Mouse (Mus musculus) forebrain, embryonic 14.5 days (tissue): ENCODE measurements at regions not wholly inside any gene's neighbourhood (a gene's known extent, or its start where the extent isn't known, plus 50 kb on each side); places are given as distances from the start of the nearest gene placed in this dataset.

Experiments used
- ATAC-seq: fragments of 200-750 bp; cut with Nextera tagmentation; 2 replicates; pipeline ENCODE4 v1.8.0; 2017; ENCODE audit warnings: mild to moderate bottlenecking, moderate library complexity
- DNase-seq: peaks from one replicate; pipeline ENCODE4 v3.0.0-alpha.2; 2015; ENCODE audit warnings: low spot score
- H3K27ac ChIP-seq: fragments of 300-500 bp; sonication (generic); 2 replicates; pipeline ENCODE4 v1.5.1; 2014; ENCODE audit warnings: low read depth, mild to moderate bottlenecking, control low read depth, low read length, moderate library complexity
- H3K27me3 ChIP-seq: fragments of 300-500 bp; sonication (generic); replicated peaks from 2 replicates; pipeline ENCODE4 v1.6.1; 2014; ENCODE audit warnings: low read length, control low read depth, mixed read lengths; ENCODE audit not compliant: control insufficient read depth, insufficient read depth
- H3K36me3 ChIP-seq: fragments of 300-500 bp; sonication (generic); 2 replicates; pipeline ENCODE4 v1.6.1; 2014; ENCODE audit warnings: low read length, control low read depth; ENCODE audit not compliant: control insufficient read depth, insufficient read depth
- H3K4me1 ChIP-seq: fragments of 300-500 bp; sonication (generic); 2 replicates; pipeline ENCODE4 v1.6.1; 2014; ENCODE audit warnings: antibody characterized with exemption, low read length, control low read depth; ENCODE audit not compliant: control insufficient read depth, insufficient read depth
- H3K4me2 ChIP-seq: fragments of 300-500 bp; sonication (generic); 2 replicates; pipeline ENCODE4 v1.6.1; 2014; ENCODE audit warnings: mild to moderate bottlenecking, control low read depth, low read length
- H3K4me3 ChIP-seq: fragments of 300-500 bp; sonication (generic); 2 replicates; pipeline ENCODE4 v1.5.1; 2014; ENCODE audit warnings: low read depth, low read length, control low read depth
- H3K9ac ChIP-seq: fragments of 300-500 bp; sonication (generic); 2 replicates; pipeline ENCODE4 v1.6.1; 2014; ENCODE audit warnings: mild to moderate bottlenecking, low read length, control low read depth, moderate library complexity
- H3K9me3 ChIP-seq: fragments of 300-500 bp; sonication (generic); replicated peaks from 2 replicates; pipeline ENCODE4 v1.6.1; 2016; ENCODE audit warnings: low read length, control low read depth, mixed read lengths; ENCODE audit not compliant: control insufficient read depth
- WGBS: fragments of 180-500 bp; shearing (Covaris S2); extraction: QIAGEN DNeasy Blood & Tissue Kit; methylation state at CpG from one replicate; pipeline ENCODE4 v1.1.7; 2014; 5-methylcytosine and 5-hydroxymethylcytosine counted together

GRCm38 (mm10) chr2:77337786-77338406, 57.5 kb upstream of the Sestd1 start:
- Histone ChIP-seq H3K36me3 (no peaks in the 10 kb centered on the region), H3K27me3 (no peaks in the 10 kb centered on the region), H3K4me3 (no peak overlapping the region), H3K9me3 (no peaks in the 10 kb centered on the region), H3K4me1 (no peaks in the 10 kb centered on the region), H3K27ac (no peak overlapping the region), H3K4me2 (no peak overlapping the region), H3K9ac (no peak overlapping the region)
- 57% methylated on average over 3 of the region's 3 CpGs for WGBS
- no peak for DNase-seq
- ATAC-seq: no peak

GRCm38 (mm10) chr2:77337318-77337717, 56.9 kb upstream of the Sestd1 start:
- H3K9ac ChIP-seq: no peak overlapping the region
- no peaks in the 10 kb centered on the region for H3K36me3 ChIP-seq
- 90% methylated on average over 3 of the region's 3 CpGs for WGBS
- no peak for DNase-seq
- no peaks in the 10 kb centered on the region for H3K9me3 ChIP-seq
- H3K4me3 ChIP-seq: no peak overlapping the region
- no peaks in the 10 kb centered on the region for H3K27me3 ChIP-seq
- no peak overlapping the region for H3K27ac ChIP-seq
- ATAC-seq: no peak
- H3K4me2 ChIP-seq: no peak overlapping the region
- no peaks in the 10 kb centered on the region for H3K4me1 ChIP-seq

- ATAC-seq (no peak), DNase-seq (no peak)
- 70% methylated on average over 3 of the region's 3 CpGs for WGBS
- no peak overlapping the region for H3K4me3 ChIP-seq
- no peaks in the 10 kb centered on the region for H3K9me3 ChIP-seq
- no peak overlapping the region for H3K27ac ChIP-seq
- no peak overlapping the region for H3K9ac ChIP-seq
- H3K36me3 ChIP-seq: no peaks in the 10 kb centered on the region
- no peaks in the 10 kb centered on the region for H3K4me1 ChIP-seq
- H3K27me3 ChIP-seq: no peaks in the 10 kb centered on the region
- no peak overlapping the region for H3K4me2 ChIP-seq
Observed at GRCm38 (mm10) chr2:77336810-77337209, 56.4 kb upstream of the Sestd1 start.

- Histone ChIP-seq H3K4me2 (no peak overlapping the region), H3K4me1 (no peaks in the 10 kb centered on the region), H3K4me3 (no peak overlapping the region), H3K27me3 (no peaks in the 10 kb centered on the region), H3K9me3 (no peaks in the 10 kb centered on the region), H3K27ac (no peak overlapping the region), H3K9ac (no peak overlapping the region), H3K36me3 (no peaks in the 10 kb centered on the region)
- 83% methylated on average over 9 of the region's 9 CpGs for WGBS
- DNase-seq (no peak), ATAC-seq (no peak)
Observed at GRCm38 (mm10) chr2:77334706-77335105, 54.3 kb upstream of the Sestd1 start.

GRCm38 (mm10) chr2:77333394-77334079, 53.1 kb upstream of the Sestd1 start:
- H3K27ac ChIP-seq: no peak overlapping the region
- no peaks in the 10 kb centered on the region for H3K36me3 ChIP-seq
- no peak for ATAC-seq
- H3K9me3 ChIP-seq: no peaks in the 10 kb centered on the region
- peak; percentile 39 for DNase-seq
- H3K4me3 ChIP-seq: no peak overlapping the region
- no peaks in the 10 kb centered on the region for H3K4me1 ChIP-seq
- no peak overlapping the region for H3K9ac ChIP-seq
- no peak overlapping the region for H3K4me2 ChIP-seq
- H3K27me3 ChIP-seq: no peaks in the 10 kb centered on the region
- WGBS: 65% methylated on average over 8 of the region's 8 CpGs
